Mouse (Mus musculus): ENCODE data around the gene Prkag3. TPM values are rescaled to one million over a fixed set of nuclear protein-coding genes. Genes with fewer than 3 reads are reported as not detected.

Gene Prkag3
- polyA plus RNA-seq, 2 experiments = 2.5 to 5.1 TPM

GRCm38 (mm10) chr1:74783554-74783953, 34.5 kb upstream of the Prkag3 start:
- Histone ChIP-seq H3K4me3 (replicated peaks; ENCODE audit: low read length) (peak overlapping the region; percentile 38), H3K4me1 (ENCODE audit: control insufficient read depth, insufficient read depth, low read length) (peaks cover 3% of the 10 kb centered on the region; the same call in 1 of the 2 replicates), H3K36me3 (ENCODE audit: control insufficient read depth, insufficient read depth, low read length) (no peaks in the 10 kb centered on the region), H3K27me3 (ENCODE audit: control insufficient read depth, insufficient read depth, low read length) (peaks cover 68% of the 10 kb centered on the region), H3K4me2 (replicated peaks; ENCODE audit: low read depth, low read length, severe bottlenecking) (peak overlapping the region; percentile 71), H3K9ac (ENCODE audit: low read depth, low read length, severe bottlenecking) (no peak overlapping the region), H3K9me3 (ENCODE audit: control insufficient read depth, low read length) (no peaks in the 10 kb centered on the region), H3K27ac (replicated peaks; ENCODE audit: low read depth, low read length) (no peak overlapping the region)
- TF ChIP-seq POLR2A (IDR thresholded peaks at IDR 0.05; ENCODE audit: borderline replicate concordance, extremely low read depth, insufficient read depth, insufficient read length) = no peak
- 3% methylated on average over 12 of the region's 13 CpGs for WGBS
- no peak for DNase-seq (ENCODE audit: low spot score)
- ATAC-seq (ENCODE audit: low FRiP score, low read depth) = no peak

- DNase-seq (ENCODE audit: low spot score) = no peak
- Histone ChIP-seq H3K27me3 (ENCODE audit: control insufficient read depth, insufficient read depth, low read length) (peaks cover 59% of the 10 kb centered on the region), H3K4me1 (ENCODE audit: control insufficient read depth, insufficient read depth, low read length) (peaks cover 3% of the 10 kb centered on the region; the same call in 1 of the 2 replicates), H3K4me3 (replicated peaks; ENCODE audit: low read length) (no peak overlapping the region), H3K4me2 (replicated peaks; ENCODE audit: low read depth, low read length, severe bottlenecking) (no peak overlapping the region), H3K9me3 (ENCODE audit: control insufficient read depth, low read length) (no peaks in the 10 kb centered on the region), H3K9ac (ENCODE audit: low read depth, low read length, severe bottlenecking) (no peak overlapping the region), H3K27ac (replicated peaks; ENCODE audit: low read depth, low read length) (no peak overlapping the region), H3K36me3 (ENCODE audit: control insufficient read depth, insufficient read depth, low read length) (no peaks in the 10 kb centered on the region)
- no peak for ATAC-seq (ENCODE audit: low FRiP score, low read depth)
- no peak for TF ChIP-seq POLR2A (IDR thresholded peaks at IDR 0.05; ENCODE audit: borderline replicate concordance, extremely low read depth, insufficient read depth, insufficient read length)
- WGBS = 12% methylated on average over 14 of the region's 14 CpGs
These were observed 33.0 kb upstream of the Prkag3 start for GRCm38 (mm10) chr1:74782045-74782444.

GRCm38 (mm10) chr1:74778934-74779486, 30.0 kb upstream of the Prkag3 start:
- TF ChIP-seq POLR2A (IDR thresholded peaks at IDR 0.05; ENCODE audit: borderline replicate concordance, extremely low read depth, insufficient read depth, insufficient read length) = no peak
- no peak overlapping the region for H3K4me2 ChIP-seq (replicated peaks; ENCODE audit: low read depth, low read length, severe bottlenecking)
- 28% methylated on average over 3 of the region's 3 CpGs for WGBS

GRCm38 (mm10) chr1:74775816-74776215, 26.8 kb upstream of the Prkag3 start:
- Histone ChIP-seq H3K9ac (ENCODE audit: low read depth, low read length, severe bottlenecking) (no peak overlapping the region), H3K27me3 (ENCODE audit: control insufficient read depth, insufficient read depth, low read length) (peaks cover 52% of the 10 kb centered on the region), H3K4me3 (replicated peaks; ENCODE audit: low read length) (no peak overlapping the region), H3K36me3 (ENCODE audit: control insufficient read depth, insufficient read depth, low read length) (no peaks in the 10 kb centered on the region), H3K27ac (replicated peaks; ENCODE audit: low read depth, low read length) (no peak overlapping the region), H3K4me2 (replicated peaks; ENCODE audit: low read depth, low read length, severe bottlenecking) (0 out of 2 replicates have a peak overlapping the region, but pooled peaks have one; percentile 17), H3K9me3 (ENCODE audit: control insufficient read depth, low read length) (no peaks in the 10 kb centered on the region), H3K4me1 (ENCODE audit: control insufficient read depth, insufficient read depth, low read length) (peaks cover 11% of the 10 kb centered on the region)
- ATAC-seq (ENCODE audit: low FRiP score, low read depth) (no peak), DNase-seq (ENCODE audit: low spot score) (no peak)
- TF ChIP-seq POLR2A (IDR thresholded peaks at IDR 0.05; ENCODE audit: borderline replicate concordance, extremely low read depth, insufficient read depth, insufficient read length) = no peak
- WGBS = 10% methylated on average over 5 of the region's 5 CpGs

More at GRCm38 (mm10) chr1:74778934-74779486, 30.0 kb upstream of the Prkag3 start:
- H3K4me3 ChIP-seq (replicated peaks; ENCODE audit: low read length) = no peak overlapping the region
- H3K36me3 ChIP-seq (ENCODE audit: control insufficient read depth, insufficient read depth, low read length) = no peaks in the 10 kb centered on the region
- ATAC-seq (ENCODE audit: low FRiP score, low read depth) (no peak), DNase-seq (ENCODE audit: low spot score) (no peak)
- H3K27ac ChIP-seq (replicated peaks; ENCODE audit: low read depth, low read length) = no peak overlapping the region
- peaks cover 3% of the 10 kb centered on the region; the same call in 1 of the 2 replicates for H3K4me1 ChIP-seq (ENCODE audit: control insufficient read depth, insufficient read depth, low read length)
- H3K9ac ChIP-seq (ENCODE audit: low read depth, low read length, severe bottlenecking) = no peak overlapping the region
- H3K27me3 ChIP-seq (ENCODE audit: control insufficient read depth, insufficient read depth, low read length) = peaks cover 56% of the 10 kb centered on the region
- H3K9me3 ChIP-seq (ENCODE audit: control insufficient read depth, low read length) = no peaks in the 10 kb centered on the region

- Histone ChIP-seq H3K4me1 (ENCODE audit: control insufficient read depth, insufficient read depth, low read length) (peaks cover 18% of the 10 kb centered on the region), H3K4me2 (replicated peaks; ENCODE audit: low read depth, low read length, severe bottlenecking) (peak overlapping the region; percentile 92; the same call in 1 of the 2 replicates), H3K27ac (replicated peaks; ENCODE audit: low read depth, low read length) (no peak overlapping the region), H3K27me3 (ENCODE audit: control insufficient read depth, insufficient read depth, low read length) (peaks cover 62% of the 10 kb centered on the region), H3K36me3 (ENCODE audit: control insufficient read depth, insufficient read depth, low read length) (no peaks in the 10 kb centered on the region), H3K9me3 (ENCODE audit: control insufficient read depth, low read length) (no peaks in the 10 kb centered on the region), H3K9ac (ENCODE audit: low read depth, low read length, severe bottlenecking) (no peak overlapping the region), H3K4me3 (replicated peaks; ENCODE audit: low read length) (peak overlapping the region; percentile 50; the same call in 1 of the 2 replicates)
- WGBS = 24% methylated on average over 7 of the region's 7 CpGs
- ATAC-seq (ENCODE audit: low FRiP score, low read depth) (no peak), DNase-seq (ENCODE audit: low spot score) (no peak)
- no peak for TF ChIP-seq POLR2A (IDR thresholded peaks at IDR 0.05; ENCODE audit: borderline replicate concordance, extremely low read depth, insufficient read depth, insufficient read length)
These were observed 25.0 kb upstream of the Prkag3 start for GRCm38 (mm10) chr1:74774062-74774461.

All from limb, embryonic 14.5 days (tissue).